Mouse (Mus musculus): ENCODE measurements at regions not wholly inside any gene's neighbourhood (a gene's known extent, or its start where the extent isn't known, plus 50 kb on each side); places are given as distances from the start of the nearest gene placed in this dataset.
"Not testable (repeated sequence)": the region's sequence is repeated elsewhere in the genome, so short reads cannot be mapped to it uniquely, and the experiment has no call there.

- H3K9me3 ChIP-seq: no peaks in the 10 kb centered on the region
- H3K27me3 ChIP-seq: no peaks in the 10 kb centered on the region
- no peaks in the 10 kb centered on the region for H3K36me3 ChIP-seq
- no peak overlapping the region for H3K4me3 ChIP-seq
- ATAC-seq (ENCODE audit: insufficient number of reproducible peaks, insufficient read depth, low FRiP score, low TSS enrichment): no peak
- no peaks in the 10 kb centered on the region for H3K4me1 ChIP-seq
- WGBS: 76% methylated on average over 2 of the region's 2 CpGs
- no peak overlapping the region for H3K9ac ChIP-seq
- H3K4me2 ChIP-seq (replicated peaks): no peak overlapping the region
- no peak overlapping the region for H3K27ac ChIP-seq
These were observed 67.2 kb downstream of the Qdpr start for GRCm38 (mm10) chr5:45382804-45383203.

- no peak for ATAC-seq (ENCODE audit: insufficient number of reproducible peaks, insufficient read depth, low FRiP score, low TSS enrichment)
- no peak overlapping the region for H3K27ac ChIP-seq
- H3K27me3 ChIP-seq: no peaks in the 10 kb centered on the region
- no peaks in the 10 kb centered on the region for H3K4me1 ChIP-seq
- H3K9me3 ChIP-seq: no peaks in the 10 kb centered on the region
- H3K4me3 ChIP-seq: no peak overlapping the region
- H3K4me2 ChIP-seq (replicated peaks): no peak overlapping the region
- WGBS: 11% methylated on average over 2 of the region's 2 CpGs
- H3K36me3 ChIP-seq: no peaks in the 10 kb centered on the region
- H3K9ac ChIP-seq: no peak overlapping the region
These were observed 71.5 kb downstream of the Qdpr start for GRCm38 (mm10) chr5:45378486-45378885.

GRCm38 (mm10) chr5:45373069-45373468, 77.0 kb downstream of the Qdpr start:
- 80% methylated on average over 2 of the region's 2 CpGs for WGBS
- no peak for ATAC-seq (ENCODE audit: insufficient number of reproducible peaks, insufficient read depth, low FRiP score, low TSS enrichment)
- H3K27me3 ChIP-seq: no peaks in the 10 kb centered on the region
- H3K4me1 ChIP-seq: no peaks in the 10 kb centered on the region
- H3K9me3 ChIP-seq: no peaks in the 10 kb centered on the region
- no peak overlapping the region for H3K9ac ChIP-seq
- no peak overlapping the region for H3K4me3 ChIP-seq
- no peak overlapping the region for H3K4me2 ChIP-seq (replicated peaks)
- H3K27ac ChIP-seq: no peak overlapping the region
- no peaks in the 10 kb centered on the region for H3K36me3 ChIP-seq

- no peak for ATAC-seq (ENCODE audit: insufficient number of reproducible peaks, insufficient read depth, low FRiP score, low TSS enrichment)
- Histone ChIP-seq H3K36me3 (no peaks in the 10 kb centered on the region), H3K4me2 (replicated peaks) (no peak overlapping the region), H3K27me3 (no peaks in the 10 kb centered on the region), H3K4me3 (no peak overlapping the region), H3K27ac (no peak overlapping the region), H3K9me3 (no peaks in the 10 kb centered on the region), H3K9ac (no peak overlapping the region), H3K4me1 (no peaks in the 10 kb centered on the region)
- WGBS: 73% methylated on average over 6 of the region's 6 CpGs
These were observed 81.6 kb downstream of the Qdpr start for GRCm38 (mm10) chr5:45368451-45368850.

GRCm38 (mm10) chr5:45360189-45360588, 89.8 kb downstream of the Qdpr start:
- Histone ChIP-seq H3K9ac (no peak overlapping the region), H3K36me3 (no peaks in the 10 kb centered on the region), H3K27ac (no peak overlapping the region), H3K4me3 (no peak overlapping the region), H3K9me3 (no peaks in the 10 kb centered on the region), H3K4me2 (replicated peaks) (no peak overlapping the region), H3K27me3 (no peaks in the 10 kb centered on the region), H3K4me1 (no peaks in the 10 kb centered on the region)
- no peak for ATAC-seq (ENCODE audit: insufficient number of reproducible peaks, insufficient read depth, low FRiP score, low TSS enrichment)

- Histone ChIP-seq H3K27me3 (no peaks in the 10 kb centered on the region), H3K4me3 (no peak overlapping the region), H3K27ac (no peak overlapping the region), H3K4me1 (no peaks in the 10 kb centered on the region), H3K9ac (no peak overlapping the region), H3K9me3 (no peaks in the 10 kb centered on the region), H3K4me2 (replicated peaks) (no peak overlapping the region), H3K36me3 (no peaks in the 10 kb centered on the region)
- WGBS: 90% methylated on average over 3 of the region's 3 CpGs
- ATAC-seq (ENCODE audit: insufficient number of reproducible peaks, insufficient read depth, low FRiP score, low TSS enrichment): no peak
These were observed 109.6 kb downstream of the Qdpr start for GRCm38 (mm10) chr5:45340411-45340810.

DNA sequence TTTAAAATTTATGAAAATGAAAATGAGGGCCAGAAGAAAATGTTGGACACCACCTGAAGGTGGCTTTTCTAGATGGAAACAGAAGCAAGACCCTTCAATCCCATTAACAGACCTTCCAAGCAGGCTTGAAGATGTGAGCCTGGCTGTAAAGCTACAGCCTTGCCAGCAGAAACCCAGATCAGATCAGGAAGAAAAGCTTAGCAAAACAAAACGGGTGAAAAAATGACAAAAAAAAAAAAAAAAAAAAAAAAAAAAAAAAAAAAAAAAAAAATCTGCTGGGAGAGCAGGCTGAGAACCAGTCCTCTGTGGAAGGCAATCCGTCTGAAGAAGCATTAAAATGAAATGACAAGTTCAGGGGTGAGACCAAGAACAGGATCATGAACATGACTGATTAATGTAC, 113.2 kb downstream of the Qdpr start:
- Histone ChIP-seq H3K4me3 (no peak overlapping the region), H3K9ac (no peak overlapping the region), H3K27ac (no peak overlapping the region), H3K9me3 (no peaks in the 10 kb centered on the region), H3K4me2 (replicated peaks) (no peak overlapping the region), H3K36me3 (no peaks in the 10 kb centered on the region), H3K4me1 (no peaks in the 10 kb centered on the region), H3K27me3 (no peaks in the 10 kb centered on the region)
- whole genome bisulfite sequencing: 79% methylated on average over 2 of the region's 2 CpGs
- ATAC-seq (ENCODE audit: insufficient number of reproducible peaks, insufficient read depth, low FRiP score, low TSS enrichment): no peak

- not testable (repeated sequence) for H3K9ac ChIP-seq; H3K27me3 ChIP-seq; H3K9me3 ChIP-seq; H3K27ac ChIP-seq; ATAC-seq (ENCODE audit: insufficient number of reproducible peaks, insufficient read depth, low FRiP score, low TSS enrichment); H3K36me3 ChIP-seq; H3K4me3 ChIP-seq; H3K4me1 ChIP-seq; H3K4me2 ChIP-seq (replicated peaks)
- 65% methylated on average over 2 of the region's 2 CpGs for WGBS
These were observed 125.6 kb downstream of the Qdpr start for GRCm38 (mm10) chr5:45324468-45324867.

DNA sequence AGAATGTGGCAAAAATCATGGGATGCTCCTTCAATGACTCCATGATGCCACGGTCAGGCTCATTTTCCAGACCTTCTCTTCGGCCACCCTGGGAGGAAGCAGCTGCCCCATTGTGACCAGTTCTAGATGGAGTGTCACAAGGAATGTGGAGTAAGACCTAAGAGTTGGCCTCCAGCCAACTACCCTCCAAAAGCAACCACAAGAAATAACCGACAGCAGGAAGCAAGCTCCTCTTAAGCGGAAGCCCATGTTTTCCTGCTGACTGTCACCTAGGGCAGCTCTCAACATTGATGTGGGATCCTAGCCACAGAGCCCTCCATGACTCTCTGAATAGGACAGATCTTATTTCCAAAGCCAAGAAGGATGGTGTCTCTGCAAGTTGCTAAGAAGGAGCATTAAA, 126.5 kb downstream of the Qdpr start:
- H3K27ac ChIP-seq: no peak overlapping the region
- H3K9me3 ChIP-seq: no peaks in the 10 kb centered on the region
- H3K27me3 ChIP-seq: no peaks in the 10 kb centered on the region
- H3K36me3 ChIP-seq: no peaks in the 10 kb centered on the region
- no peak for ATAC-seq (ENCODE audit: insufficient number of reproducible peaks, insufficient read depth, low FRiP score, low TSS enrichment)
- H3K4me3 ChIP-seq: no peak overlapping the region
- no peaks in the 10 kb centered on the region for H3K4me1 ChIP-seq
- WGBS: 79% methylated on average over 4 of the region's 4 CpGs
- no peak overlapping the region for H3K4me2 ChIP-seq (replicated peaks)
- H3K9ac ChIP-seq: no peak overlapping the region

GRCm38 (mm10) chr5:45318026-45318425, 132.0 kb downstream of the Qdpr start:
- no peaks in the 10 kb centered on the region for H3K9me3 ChIP-seq
- no peak overlapping the region for H3K4me2 ChIP-seq (replicated peaks)
- ATAC-seq (ENCODE audit: insufficient number of reproducible peaks, insufficient read depth, low FRiP score, low TSS enrichment): no peak
- H3K27ac ChIP-seq: no peak overlapping the region
- no peak overlapping the region for H3K4me3 ChIP-seq
- no peak overlapping the region for H3K9ac ChIP-seq
- WGBS: 76% methylated on average over 2 of the region's 2 CpGs
- no peaks in the 10 kb centered on the region for H3K36me3 ChIP-seq
- no peaks in the 10 kb centered on the region for H3K27me3 ChIP-seq
- H3K4me1 ChIP-seq: no peaks in the 10 kb centered on the region

DNA sequence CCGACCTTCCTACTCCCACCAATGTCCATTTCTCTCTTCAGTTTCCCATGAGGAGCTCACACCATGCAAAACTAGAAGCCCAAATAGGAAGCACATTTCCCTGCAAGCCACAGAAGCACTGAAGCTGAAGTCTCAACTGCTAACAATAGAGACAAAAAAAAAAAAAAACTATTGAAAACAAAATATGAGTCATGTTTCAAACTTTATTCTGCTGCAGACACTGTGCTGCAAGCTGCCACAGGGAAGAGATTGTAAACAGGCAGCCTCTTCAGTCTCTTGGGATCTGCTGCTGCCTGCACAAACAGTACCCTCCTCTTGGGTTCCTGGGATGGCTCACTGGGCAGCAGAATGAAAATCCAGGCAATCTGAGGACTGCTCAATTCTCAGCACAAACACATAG, 148.9 kb downstream of the Qdpr start:
- no peak for ATAC-seq (ENCODE audit: insufficient number of reproducible peaks, insufficient read depth, low FRiP score, low TSS enrichment)
- WGBS: 84% methylated on average over 1 of the region's 1 CpGs

GRCm38 (mm10) chr5:45298872-45299271, 151.2 kb downstream of the Qdpr start:
- no peak overlapping the region for H3K9ac ChIP-seq
- H3K9me3 ChIP-seq: no peaks in the 10 kb centered on the region
- WGBS: 85% methylated on average over 2 of the region's 2 CpGs
- no peak for ATAC-seq (ENCODE audit: insufficient number of reproducible peaks, insufficient read depth, low FRiP score, low TSS enrichment)
- no peak overlapping the region for H3K4me2 ChIP-seq (replicated peaks)
- no peaks in the 10 kb centered on the region for H3K27me3 ChIP-seq
- H3K4me3 ChIP-seq: no peak overlapping the region
- H3K36me3 ChIP-seq: no peaks in the 10 kb centered on the region
- H3K27ac ChIP-seq: no peak overlapping the region
- H3K4me1 ChIP-seq: no peaks in the 10 kb centered on the region

More for the DNA sequence above, 148.9 kb downstream of the Qdpr start:
- Histone ChIP-seq H3K4me1 (no peaks in the 10 kb centered on the region), H3K4me3 (no peak overlapping the region), H3K27ac (no peak overlapping the region), H3K36me3 (no peaks in the 10 kb centered on the region), H3K9ac (no peak overlapping the region), H3K4me2 (replicated peaks) (no peak overlapping the region), H3K27me3 (no peaks in the 10 kb centered on the region), H3K9me3 (no peaks in the 10 kb centered on the region)

DNA sequence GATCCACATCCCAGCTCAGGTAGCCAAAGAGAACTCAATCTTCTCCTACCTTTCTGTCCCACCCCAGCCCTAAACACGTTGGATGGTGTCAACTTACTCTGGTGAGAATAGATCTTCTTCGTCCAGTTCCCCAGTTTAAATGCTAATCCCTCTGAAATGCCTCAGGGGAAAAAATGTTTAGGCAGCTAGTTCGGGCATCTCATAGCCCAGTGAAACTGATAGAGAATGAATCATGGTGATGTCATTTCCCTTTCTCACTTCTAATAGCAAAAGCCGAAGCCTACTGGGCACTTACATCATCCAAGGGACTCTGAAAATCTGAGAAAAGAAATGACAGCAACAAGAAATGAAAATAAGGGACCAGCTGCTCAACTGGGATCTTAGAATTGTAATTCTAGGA, 154.9 kb downstream of the Qdpr start:
- Histone ChIP-seq H3K4me1 (no peaks in the 10 kb centered on the region), H3K36me3 (no peaks in the 10 kb centered on the region), H3K9me3 (no peaks in the 10 kb centered on the region), H3K27ac (no peak overlapping the region), H3K4me3 (no peak overlapping the region), H3K27me3 (no peaks in the 10 kb centered on the region), H3K9ac (no peak overlapping the region), H3K4me2 (replicated peaks) (no peak overlapping the region)
- 38% methylated on average over 4 of the region's 4 CpGs for WGBS
- no peak for ATAC-seq (ENCODE audit: insufficient number of reproducible peaks, insufficient read depth, low FRiP score, low TSS enrichment)

All from embryonic facial prominence, embryonic 12.5 days (tissue).